Mouse (Mus musculus) heart, adult 2 months (tissue): ENCODE results near the gene Bnc2. TPM values are rescaled to one million over a fixed set of nuclear protein-coding genes. Genes with fewer than 3 reads are reported as not detected.

Experiments
- DNase-seq, 2 experiments: peaks; one replicate each; pipeline ENCODE4 v3.0.0; 2021
- H3K27ac ChIP-seq: fragments of 200-600 bp; 2 replicates; pipeline ENCODE4 v1.8.1; 2022
- H3K27me3 ChIP-seq: fragments of 200-500 bp; 2 replicates; pipeline ENCODE4 v1.6.1; 2012; ENCODE audit warnings: mild to moderate bottlenecking, low read length, inconsistent platforms, mixed read lengths; ENCODE audit not compliant: control insufficient read depth, insufficient read depth
- H3K36me3 ChIP-seq: fragments of 200-500 bp; 2 replicates; pipeline ENCODE4 v1.6.1; 2012; ENCODE audit warnings: low read length, inconsistent platforms; ENCODE audit not compliant: control insufficient read depth, insufficient read depth
- H3K4me1 ChIP-seq: fragments of 200-500 bp; 2 replicates; pipeline ENCODE4 v1.6.1; 2011; ENCODE audit warnings: low read length; ENCODE audit not compliant: control insufficient read depth, insufficient read depth
- H3K4me3 ChIP-seq: fragments of 200-600 bp; 2 replicates; pipeline ENCODE4 v1.8.1; 2022
- H3K79me2 ChIP-seq: fragments of 200-500 bp; replicated peaks from 2 replicates; pipeline ENCODE4 v1.6.1; 2012; ENCODE audit warnings: mild to moderate bottlenecking, inconsistent platforms, low read length, moderate library complexity, mixed read lengths; ENCODE audit not compliant: control insufficient read depth, insufficient read depth
- H3K9ac ChIP-seq: fragments of 200-500 bp; 2 replicates; pipeline ENCODE4 v1.6.1; 2012; ENCODE audit warnings: low read depth, mild to moderate bottlenecking, control low read depth, inconsistent platforms, low read length, mixed read lengths
- CTCF ChIP-seq: fragments of 200-600 bp; IDR thresholded peaks from 2 replicates; pipeline ENCODE4 v1.8.1; 2022; ENCODE audit warnings: antibody characterized with exemption, mild to moderate bottlenecking, moderate library complexity
- EP300 ChIP-seq: fragments of 200-500 bp; IDR thresholded peaks from 2 replicates; pipeline ENCODE4 v1.6.1; 2011; ENCODE audit warnings: low read depth, low read length, control low read depth; ENCODE audit not compliant: insufficient read depth
- POLR2A ChIP-seq: fragments of 200-500 bp; IDR thresholded peaks from 2 replicates; pipeline ENCODE4 v1.6.1; 2011; ENCODE audit warnings: mild to moderate bottlenecking, low read depth, low read length, control low read depth; ENCODE audit not compliant: insufficient read depth
- WGBS: fragments of 180-500 bp; shearing (Covaris S2); methylation state at CpG from one replicate; pipeline ENCODE4 v1.1.7; 2018; 5-methylcytosine and 5-hydroxymethylcytosine counted together
- intact Hi-C: fragments of 180-260 bp; cut with DNase I; formaldehyde crosslinking; loops from one replicate; pipeline ENCODE4 v1.15.1; 2025
- polyA plus RNA-seq: library from polyadenylated mRNA; depleted of rRNA; stranded (reverse); fragments of >200 nt; gene quantifications from 2 replicates; pipeline ENCODE4 v1.2.3, GENCODE M21; 2012
- total RNA-seq, 2 experiments: library from RNA; stranded (reverse); gene quantifications; 2 replicates each; pipeline ENCODE4 v1.2.3; 2021

Gene Bnc2
- total and polyA plus RNA-seq, 3 experiments = 1.6 to 3.0 (median 2.6) TPM

DNA sequence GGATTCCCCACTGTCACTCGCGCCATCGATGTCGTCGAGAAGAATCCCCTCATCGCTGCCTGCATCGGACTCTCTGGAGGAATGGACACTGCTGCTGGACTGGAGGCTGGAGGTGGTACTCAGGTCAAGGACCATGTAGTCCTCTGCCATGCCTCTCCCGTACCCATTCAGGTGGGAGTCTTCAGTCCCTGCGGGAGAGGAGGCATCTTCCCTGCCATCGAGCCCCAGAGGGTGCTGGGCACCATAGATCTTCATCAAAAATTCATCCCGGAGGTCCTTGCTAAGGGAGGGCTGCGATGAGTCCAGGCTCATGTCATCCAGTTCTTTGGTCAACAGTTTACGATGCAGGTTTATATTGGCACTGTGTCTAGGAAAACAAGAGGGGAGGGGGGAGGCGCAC, 399.0 kb downstream of the Bnc2 start:
- no peaks in the 10 kb centered on the region for H3K79me2 ChIP-seq
- no peak overlapping the region for H3K27ac ChIP-seq
- no peaks in the 10 kb centered on the region for H3K36me3 ChIP-seq
- no peak overlapping the region for H3K9ac ChIP-seq
- no peak for DNase-seq
- H3K4me1 ChIP-seq = no peaks in the 10 kb centered on the region
- H3K4me3 ChIP-seq = no peak overlapping the region
- 90% methylated on average over 14 of the region's 14 CpGs for WGBS
- TF ChIP-seq EP300 = no peak
- no peak for TF ChIP-seq CTCF
- no peak for TF ChIP-seq POLR2A
- no peaks in the 10 kb centered on the region for H3K27me3 ChIP-seq
- intact Hi-C loops = no loop called here

- no peak for DNase-seq
- WGBS = 68% methylated on average over 3 of the region's 3 CpGs
- Histone ChIP-seq H3K9ac (no peak overlapping the region), H3K4me1 (no peaks in the 10 kb centered on the region), H3K27me3 (no peaks in the 10 kb centered on the region), H3K36me3 (no peaks in the 10 kb centered on the region), H3K4me3 (no peak overlapping the region), H3K27ac (no peak overlapping the region), H3K79me2 (no peaks in the 10 kb centered on the region)
- TF ChIP-seq EP300 (no peak), CTCF (no peak), POLR2A (no peak)
- intact Hi-C loops = no loop called here
These were observed 400.9 kb downstream of the Bnc2 start for GRCm38 (mm10) chr4:84274158-84274557.

- no peak for DNase-seq
- Histone ChIP-seq H3K4me3 (no peak overlapping the region), H3K27ac (no peak overlapping the region), H3K27me3 (no peaks in the 10 kb centered on the region), H3K4me1 (no peaks in the 10 kb centered on the region), H3K79me2 (no peaks in the 10 kb centered on the region), H3K36me3 (no peaks in the 10 kb centered on the region), H3K9ac (no peak overlapping the region)
- WGBS = 88% methylated on average over 2 of the region's 2 CpGs
- intact Hi-C loops = no loop called here
- no peak for TF ChIP-seq EP300
- TF ChIP-seq CTCF = no peak
These were observed 402.2 kb downstream of the Bnc2 start for GRCm38 (mm10) chr4:84272867-84273266.

GRCm38 (mm10) chr4:84269845-84270244, 405.2 kb downstream of the Bnc2 start:
- no peaks in the 10 kb centered on the region for H3K36me3 ChIP-seq
- H3K4me1 ChIP-seq = no peaks in the 10 kb centered on the region
- intact Hi-C loops = no loop called here
- no peaks in the 10 kb centered on the region for H3K79me2 ChIP-seq
- H3K4me3 ChIP-seq = no peak overlapping the region
- TF ChIP-seq POLR2A (no peak), CTCF (no peak), EP300 (no peak)
- H3K27ac ChIP-seq = no peak overlapping the region
- no peak overlapping the region for H3K9ac ChIP-seq
- H3K27me3 ChIP-seq = no peaks in the 10 kb centered on the region
- no peak for DNase-seq
- WGBS = 80% methylated on average over 6 of the region's 6 CpGs

- Histone ChIP-seq H3K4me3 (no peak overlapping the region), H3K9ac (no peak overlapping the region), H3K4me1 (no peaks in the 10 kb centered on the region), H3K79me2 (no peaks in the 10 kb centered on the region), H3K36me3 (no peaks in the 10 kb centered on the region), H3K27me3 (no peaks in the 10 kb centered on the region), H3K27ac (no peak overlapping the region)
- TF ChIP-seq POLR2A = no peak
- TF ChIP-seq CTCF = no peak
- TF ChIP-seq EP300 = no peak
- intact Hi-C loops = no loop called here
- DNase-seq = no peak
- WGBS = 99% methylated on average over 2 of the region's 2 CpGs
These were observed 427.7 kb downstream of the Bnc2 start for GRCm38 (mm10) chr4:84247356-84247755.

- Histone ChIP-seq H3K79me2 (no peaks in the 10 kb centered on the region), H3K27me3 (no peaks in the 10 kb centered on the region), H3K4me3 (no peak overlapping the region), H3K4me1 (no peaks in the 10 kb centered on the region), H3K36me3 (no peaks in the 10 kb centered on the region), H3K9ac (no peak overlapping the region), H3K27ac (no peak overlapping the region)
- WGBS = 80% methylated on average over 7 of the region's 7 CpGs
- no peak for DNase-seq
- TF ChIP-seq CTCF (no peak), POLR2A (no peak), EP300 (no peak)
- intact Hi-C loops = no loop called here
These were observed 442.7 kb downstream of the Bnc2 start for GRCm38 (mm10) chr4:84232346-84232745.
